Mouse (Mus musculus) urinary bladder, adult 2 months (tissue): Measurements from ENCODE around the gene N6amt1. TPM values are rescaled to one million over a fixed set of nuclear protein-coding genes. Genes with fewer than 3 reads are reported as not detected.

Source experiments
- DNase-seq: peaks from one replicate; pipeline ENCODE4 v3.0.0; 2022; ENCODE audit warnings: low spot score
- polyA plus RNA-seq: library from polyadenylated mRNA; depleted of rRNA; stranded (reverse); fragments of >200 nt; gene quantifications from 2 replicates; pipeline ENCODE4 v1.2.3, GENCODE M21; 2012; rRNA removed

N6amt1 gene
- polyA plus RNA-seq, 1 experiment = 27.6 TPM

- DNase-seq = no peak
Measured at GRCm38 (mm10) chr16:87387444-87387977, 33.5 kb downstream of the N6amt1 start.

DNA sequence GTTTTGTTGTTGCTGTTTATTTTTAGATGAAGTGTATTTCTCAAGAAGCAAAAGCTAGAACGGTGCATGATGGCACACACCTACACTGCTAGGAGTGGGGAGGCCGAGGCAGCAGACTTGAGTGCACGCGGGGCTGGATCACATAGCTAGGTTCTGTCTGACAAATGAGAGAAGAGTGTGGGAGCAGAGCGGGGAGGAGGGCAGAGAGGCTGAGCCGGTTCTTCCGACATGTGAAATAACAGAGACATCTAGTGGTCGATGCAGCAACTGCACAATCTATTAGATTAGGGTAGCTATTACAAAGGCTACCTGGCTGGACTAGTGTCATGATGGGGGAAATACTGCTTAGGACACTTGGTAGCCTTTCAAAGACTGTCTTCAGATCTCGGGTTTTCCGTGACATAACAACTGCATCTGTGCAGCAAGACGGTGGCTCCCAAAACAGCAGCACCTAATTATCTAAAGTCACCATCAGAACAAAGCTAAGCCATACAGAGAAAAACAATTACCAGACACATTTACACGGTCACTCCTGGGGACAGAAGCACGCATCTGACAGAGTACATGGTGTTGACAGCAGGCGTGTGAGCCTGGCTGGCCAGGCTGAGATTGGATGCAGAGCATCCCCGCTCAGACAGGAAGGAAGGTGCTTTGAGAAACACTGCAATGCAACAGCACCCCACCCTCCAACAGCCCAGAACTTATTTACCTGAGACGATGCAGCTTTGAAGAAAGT is 40.0 kb downstream of the N6amt1 start:
- no peak for DNase-seq

- no peak for DNase-seq
Measured at GRCm38 (mm10) chr16:87405001-87405400, 51.0 kb downstream of the N6amt1 start.

Other genes starting within 250 kb of the N6amt1 start
- gene Ltn1, start 78.4 kb downstream of the N6amt1 start, polyA plus RNA-seq = 11.4 and 11.7 TPM in 2 replicates
- gene Rwdd2b, start 86.4 kb downstream of the N6amt1 start, polyA plus RNA-seq = 4.4 and 4.6 TPM in 2 replicates
- gene Usp16, start 100.5 kb downstream of the N6amt1 start, polyA plus RNA-seq = 39.5 and 47.9 TPM in 2 replicates
- 119 and 127 TPM in 2 replicates for gene Cct8, start 141.7 kb downstream of the N6amt1 start, polyA plus RNA-seq
- 2.8 TPM in 2 replicates for gene Map3k7cl, start 199.1 kb downstream of the N6amt1 start, polyA plus RNA-seq